Mouse (Mus musculus) small intestine, adult 2 months (tissue): ENCODE measurements at regions not wholly inside any gene's neighbourhood (a gene's known extent, or its start where the extent isn't known, plus 50 kb on each side); places are given as distances from the start of the nearest gene placed in this dataset.

Source experiments
- CTCF ChIP-seq: fragments of 200-500 bp; IDR thresholded peaks from 2 replicates; pipeline ENCODE4 v1.5.1; 2012; ENCODE audit warnings: low read depth, mild to moderate bottlenecking, control low read depth, inconsistent platforms, low read length, moderate library complexity, mixed read lengths; ENCODE audit not compliant: insufficient replicate concordance, insufficient read length; ENCODE audit errors: extremely low read depth
- POLR2A ChIP-seq: fragments of 200-500 bp; IDR thresholded peaks from 2 replicates; pipeline ENCODE4 v1.6.1; 2012; ENCODE audit warnings: low read depth, mild to moderate bottlenecking, control low read depth, inconsistent platforms, low read length, moderate library complexity

DNA sequence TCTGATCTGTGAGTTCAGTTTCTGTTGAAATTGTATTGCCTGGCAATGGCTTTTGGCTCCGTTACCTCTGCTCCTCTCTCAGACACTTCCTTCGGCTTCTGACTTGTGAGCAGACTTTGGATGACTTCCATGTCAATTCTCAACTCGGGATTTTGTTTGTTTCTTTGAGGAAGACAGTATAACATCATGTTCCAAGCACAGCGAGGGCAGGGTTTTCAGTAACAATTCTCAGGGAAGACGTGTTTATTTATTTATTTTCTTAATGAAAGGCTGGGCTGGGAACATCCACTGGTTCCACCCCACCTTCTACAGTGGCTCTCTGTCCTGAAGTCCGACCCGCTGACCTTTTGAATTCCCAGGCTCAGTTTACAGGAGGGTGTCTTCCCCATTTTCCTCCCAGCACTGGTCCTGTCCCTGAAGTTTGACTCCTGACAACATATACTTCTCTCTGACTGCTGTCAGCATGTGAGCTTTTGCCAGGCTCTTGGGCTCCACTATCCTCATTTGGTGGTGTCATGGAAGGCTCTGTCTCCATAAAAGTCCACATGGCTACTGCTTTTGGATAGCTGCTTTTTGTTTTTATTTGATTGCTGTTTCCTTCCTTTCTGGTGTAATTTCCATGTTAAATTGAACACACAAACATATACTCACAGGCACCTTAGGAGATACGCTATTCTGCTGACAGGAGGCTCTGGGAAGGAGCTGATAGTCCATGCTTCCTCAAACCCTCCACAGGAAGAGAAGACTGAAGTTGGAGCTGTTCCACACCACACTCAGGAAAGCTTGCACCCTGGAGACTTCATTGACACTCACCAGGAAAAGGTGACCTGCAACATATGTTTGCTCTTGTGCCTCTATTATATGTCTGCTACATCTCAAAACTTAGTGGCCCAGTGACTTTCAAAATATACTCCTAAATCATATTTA is 624.9 kb upstream of the Igfbp3 start:
- TF ChIP-seq POLR2A (no peak), CTCF (no peak)
